Mouse (Mus musculus): ENCODE data around the gene Cttn. TPM values are rescaled to one million over a fixed set of nuclear protein-coding genes. Genes with fewer than 3 reads are reported as not detected.

The Cttn gene
- polyA plus RNA-seq, 1 experiment from 2014 or later = 34.1 TPM

DNA sequence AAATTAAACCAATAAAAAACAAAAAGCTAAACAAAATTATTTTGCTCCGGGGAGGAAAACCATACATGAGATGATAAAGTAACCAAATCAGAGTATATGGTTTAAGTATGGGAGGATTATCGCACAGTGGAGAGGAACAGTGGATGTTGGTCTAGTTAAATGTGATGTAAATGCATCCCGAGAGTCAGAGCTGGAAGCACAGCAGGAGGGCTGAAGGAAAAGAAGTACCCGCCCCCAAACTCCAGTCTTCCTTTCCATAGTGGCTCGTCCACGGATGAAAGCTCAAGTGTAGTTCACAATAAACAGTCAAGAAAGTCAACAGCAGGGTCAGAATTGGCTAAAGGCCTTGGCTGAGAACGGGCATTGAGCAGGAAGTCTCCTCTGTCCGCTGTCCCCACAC, 80.1 kb downstream of the Cttn start:
- H3K27ac ChIP-seq (ENCODE audit: low read length) = no peak overlapping the region
- no peak overlapping the region for H3K4me3 ChIP-seq (ENCODE audit: low read depth, low read length)
- no peak overlapping the region for H3K9ac ChIP-seq (ENCODE audit: low read depth, low read length)
- no peak for ATAC-seq (ENCODE audit: low read depth)
- WGBS (ENCODE audit: insufficient replicate concordance) = 63% methylated on average over 8 of the region's 8 CpGs
- no peaks in the 10 kb centered on the region for H3K36me3 ChIP-seq (ENCODE audit: control insufficient read depth, insufficient read depth)
- H3K27me3 ChIP-seq (ENCODE audit: control insufficient read depth, insufficient read depth, low read depth, low read length) = no peaks in the 10 kb centered on the region
- H3K9me3 ChIP-seq (replicated peaks; ENCODE audit: control insufficient read depth, low read length) = no peaks in the 10 kb centered on the region
- no peak overlapping the region for H3K4me2 ChIP-seq (ENCODE audit: low read depth, low read length)
- H3K4me1 ChIP-seq (ENCODE audit: control insufficient read depth, low read depth, low read length) = no peaks in the 10 kb centered on the region

DNA sequence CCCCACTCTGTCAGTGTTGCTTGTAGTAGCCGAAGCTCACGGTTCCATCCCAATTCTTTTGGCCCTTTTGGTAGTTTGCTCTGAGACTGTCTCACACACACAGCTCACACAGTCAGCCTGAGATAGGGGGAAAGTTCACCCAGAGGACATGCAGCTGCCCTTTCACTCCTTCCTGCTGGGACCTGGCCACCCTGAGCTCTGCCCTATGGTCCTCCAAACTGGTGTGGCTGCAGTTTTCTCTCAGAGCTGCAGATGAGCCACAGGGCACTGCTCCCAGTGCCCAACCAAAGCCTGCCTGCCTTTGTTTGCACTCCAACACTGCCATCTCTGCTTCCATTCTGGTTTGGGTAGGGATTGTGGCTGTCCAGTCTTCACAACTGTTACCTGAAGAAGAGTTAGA, 81.1 kb downstream of the Cttn start:
- no peaks in the 10 kb centered on the region for H3K9me3 ChIP-seq (replicated peaks; ENCODE audit: control insufficient read depth, low read length)
- no peaks in the 10 kb centered on the region for H3K4me1 ChIP-seq (ENCODE audit: control insufficient read depth, low read depth, low read length)
- H3K4me3 ChIP-seq (ENCODE audit: low read depth, low read length) = no peak overlapping the region
- 73% methylated on average over 2 of the region's 2 CpGs for WGBS (ENCODE audit: insufficient replicate concordance)
- no peak overlapping the region for H3K9ac ChIP-seq (ENCODE audit: low read depth, low read length)
- H3K27me3 ChIP-seq (ENCODE audit: control insufficient read depth, insufficient read depth, low read depth, low read length) = no peaks in the 10 kb centered on the region
- H3K36me3 ChIP-seq (ENCODE audit: control insufficient read depth, insufficient read depth) = no peaks in the 10 kb centered on the region
- H3K4me2 ChIP-seq (ENCODE audit: low read depth, low read length) = no peak overlapping the region
- ATAC-seq (ENCODE audit: low read depth) = no peak
- no peak overlapping the region for H3K27ac ChIP-seq (ENCODE audit: low read length)

DNA sequence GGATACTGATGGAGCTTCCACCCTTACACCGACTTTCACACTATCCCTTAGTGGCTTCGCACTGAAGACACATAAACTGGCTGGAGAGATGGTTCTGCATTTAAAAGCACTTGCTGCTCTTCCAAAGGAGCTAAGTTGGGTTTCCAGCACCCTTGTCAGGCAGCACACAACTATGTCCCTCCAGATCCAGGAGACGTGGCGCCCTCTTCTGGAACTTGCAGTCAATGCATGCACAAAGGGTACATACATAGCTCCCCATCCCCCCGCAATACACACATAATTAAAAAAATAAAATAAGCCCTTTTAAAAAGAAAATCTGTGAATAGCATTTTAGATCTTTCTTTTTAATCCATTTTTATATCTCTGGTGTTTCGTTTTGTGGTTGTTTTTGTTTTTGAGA, 83.3 kb downstream of the Cttn start:
- no peak overlapping the region for H3K27ac ChIP-seq (ENCODE audit: low read length)
- WGBS (ENCODE audit: insufficient replicate concordance) = 60% methylated on average over 6 of the region's 6 CpGs
- no peaks in the 10 kb centered on the region for H3K27me3 ChIP-seq (ENCODE audit: control insufficient read depth, insufficient read depth, low read depth, low read length)
- no peak for ATAC-seq (ENCODE audit: low read depth)
- H3K4me3 ChIP-seq (ENCODE audit: low read depth, low read length) = no peak overlapping the region
- H3K36me3 ChIP-seq (ENCODE audit: control insufficient read depth, insufficient read depth) = no peaks in the 10 kb centered on the region
- no peak overlapping the region for H3K9ac ChIP-seq (ENCODE audit: low read depth, low read length)
- H3K4me1 ChIP-seq (ENCODE audit: control insufficient read depth, low read depth, low read length) = no peaks in the 10 kb centered on the region
- H3K4me2 ChIP-seq (ENCODE audit: low read depth, low read length) = no peak overlapping the region
- H3K9me3 ChIP-seq (replicated peaks; ENCODE audit: control insufficient read depth, low read length) = no peaks in the 10 kb centered on the region

Other genes with a start within 250 kb of the Cttn start
- 6.1 and 7.2 TPM in 2 replicates for gene Ppfia1, start 82.7 kb upstream of the Cttn start, polyA plus RNA-seq (2015; fragmentation: Nextera tagmentation; extraction: Ambion mirVana)
- 3.8 and 4.0 TPM in 2 replicates for gene Fadd, start 111.5 kb upstream of the Cttn start, polyA plus RNA-seq (2015; fragmentation: Nextera tagmentation; extraction: Ambion mirVana)

All from liver, embryonic 16.5 days (tissue).